Mouse (Mus musculus) frontal cortex, postnatal 10 days (tissue): ENCODE results near the gene Vps52.

Experiments used
- DNase-seq, 2 experiments: peaks; one replicate each; pipeline ENCODE4 v3.0.0; 2022; ENCODE audit warnings: low spot score in 2 of 2, mixed read lengths in 1 of 2

Gene Vps52

GRCm38 (mm10) chr17:33941381-33941780, 14.2 kb upstream of the Vps52 start:
- no peak for DNase-seq

- no peak for DNase-seq
These were observed 12.2 kb upstream of the Vps52 start for GRCm38 (mm10) chr17:33943454-33943853.

GRCm38 (mm10) chr17:33947430-33948089, 8.1 kb upstream of the Vps52 start:
- DNase-seq, result no peak

- DNase-seq, result no peak
These were observed 7.3 kb upstream of the Vps52 start for GRCm38 (mm10) chr17:33948090-33948904.

GRCm38 (mm10) chr17:33948905-33949537, 6.6 kb upstream of the Vps52 start:
- DNase-seq, result no peak

GRCm38 (mm10) chr17:33950131-33950625, 5.4 kb upstream of the Vps52 start:
- DNase-seq, result no peak

- DNase-seq, result peak in 1 of 2 experiments; percentile 75
These were observed 4.3 kb upstream of the Vps52 start, which contains the start of gene B3galt4 for GRCm38 (mm10) chr17:33951021-33951946. B3galt4 (minus strand) TSS chr17:33951488.

- DNase-seq, result peak in 1 of 2 experiments; percentile 5
These were observed 3.6 kb upstream of the Vps52 start for GRCm38 (mm10) chr17:33952015-33952414.

- DNase-seq, result no peak
These were observed 2.7 kb upstream of the Vps52 start for GRCm38 (mm10) chr17:33952879-33953278.

GRCm38 (mm10) chr17:33953310-33953709, 2.3 kb upstream of the Vps52 start:
- DNase-seq, result no peak

GRCm38 (mm10) chr17:33953961-33954565, 1.5 kb upstream of the Vps52 start:
- no peak for DNase-seq

GRCm38 (mm10) chr17:33954646-33955554, 712 bp upstream of the Vps52 start:
- DNase-seq, result no peak

GRCm38 (mm10) chr17:33956336-33956735, 724 bp downstream of the Vps52 start:
- DNase-seq, result no peak

GRCm38 (mm10) chr17:33957493-33957892, 1.9 kb downstream of the Vps52 start:
- DNase-seq, result no peak

GRCm38 (mm10) chr17:33958451-33958850, 2.8 kb downstream of the Vps52 start:
- no peak for DNase-seq

GRCm38 (mm10) chr17:33959135-33959534, 3.5 kb downstream of the Vps52 start:
- DNase-seq, result no peak

GRCm38 (mm10) chr17:33959948-33960347, 4.3 kb downstream of the Vps52 start:
- no peak for DNase-seq

- DNase-seq, result no peak
These were observed 7.3 kb downstream of the Vps52 start for GRCm38 (mm10) chr17:33962876-33963275.

GRCm38 (mm10) chr17:33965082-33965845, 9.7 kb downstream of the Vps52 start:
- DNase-seq, result no peak
